Mouse (Mus musculus) embryo, embryonic 11.5 days (tissue): ENCODE results near the gene Gins2.

Source experiments
- DNase-seq: peaks from one replicate; pipeline ENCODE4 v3.0.0-alpha.2; 2012; ENCODE audit warnings: low read depth, low spot score

The Gins2 gene

GRCm38 (mm10) chr8:120530954-120531656 is 58.0 kb downstream of the Gins2 start:
- DNase-seq, result no peak

GRCm38 (mm10) chr8:120529226-120529625 is 59.9 kb downstream of the Gins2 start:
- no peak for DNase-seq
